Mouse (Mus musculus): ENCODE measurements around the gene Birc6.

GRCm38 (mm10) chr17:74672446-74672845 is 144.4 kb downstream of the Birc6 start:
- TF ChIP-seq GATA1 (IDR thresholded peaks at IDR 0.05; ENCODE audit: low read length) (no peak), TAL1 (IDR thresholded peaks at IDR 0.05; ENCODE audit: low read length) (no peak)
